Mouse (Mus musculus): Measurements from ENCODE around the gene Plekha6. TPM values are rescaled to one million over a fixed set of nuclear protein-coding genes. Genes with fewer than 3 reads are reported as not detected.
A peak's percentile ranks its signal among the peaks of the same experiment; 100 is the strongest.

The Plekha6 gene
- total RNA-seq, 1 experiment, result 3.5 TPM

DNA sequence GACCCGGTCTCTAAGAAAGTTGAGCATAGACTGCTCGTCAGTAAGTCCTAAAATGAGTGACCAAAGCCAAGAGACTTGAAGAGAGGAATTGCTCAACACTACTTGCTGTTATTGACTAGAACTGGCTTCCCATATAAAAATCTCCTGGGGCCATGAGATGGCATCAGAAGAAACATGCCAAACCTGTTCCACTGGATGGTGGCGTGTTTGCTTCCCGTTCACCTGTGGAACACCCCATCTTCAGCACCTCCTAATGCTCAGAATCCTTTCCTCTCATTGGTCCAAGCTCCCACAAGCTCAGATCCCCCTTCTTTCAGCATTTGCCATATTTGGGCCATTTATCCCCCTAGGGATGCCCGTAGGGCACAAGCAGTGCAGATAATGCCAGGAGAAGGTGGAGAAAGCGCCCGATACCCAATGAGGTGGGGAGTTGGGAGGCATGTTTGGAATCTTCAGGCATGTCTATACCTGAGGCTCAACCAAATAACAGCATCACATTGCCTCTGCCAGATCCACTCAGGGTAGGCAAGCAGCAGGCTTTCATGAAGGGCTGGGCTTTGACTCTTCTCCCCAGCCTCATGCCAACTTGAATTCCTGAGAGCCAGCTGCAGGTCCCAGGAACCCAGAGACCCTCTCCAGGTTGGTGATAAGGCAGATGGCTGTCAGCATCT lies 67.6 kb downstream of the Plekha6 start:
- Histone ChIP-seq H3K27ac (ENCODE audit: insufficient read depth, low read depth, low read length, poor library complexity, severe bottlenecking) (no peak overlapping the region), H3K4me3 (ENCODE audit: insufficient read depth in 1 of 2, low read depth in 1 of 2, low read length in 2 of 2, poor library complexity in 1 of 2, severe bottlenecking in 1 of 2) (no peak overlapping the region), H3K9me3 (ENCODE audit: control insufficient read depth, insufficient read depth, low read depth, low read length) (no peaks in the 10 kb centered on the region), H3K9ac (ENCODE audit: insufficient read depth, low read depth, low read length, poor library complexity, severe bottlenecking) (no peak overlapping the region), H3K36me3 (ENCODE audit: control insufficient read depth, insufficient read depth, low read length, poor library complexity, severe bottlenecking) (no peaks in the 10 kb centered on the region), H3K4me1 (ENCODE audit: control insufficient read depth in 2 of 2, insufficient read depth in 2 of 2, low read length in 2 of 2, poor library complexity in 1 of 2) (peaks cover 3 to 8% of the 10 kb centered on the region in 2 experiments; a peak in 3 of 4 replicates)
- TF ChIP-seq HCFC1 (IDR thresholded peaks at IDR 0.05; ENCODE audit: borderline replicate concordance, insufficient read depth, low read length) (no peak), MAFK (IDR thresholded peaks at IDR 0.05; ENCODE audit: insufficient read depth, low read depth, low read length) (no peak), ZNF384 (IDR thresholded peaks at IDR 0.05; ENCODE audit: low read depth, low read length) (no peak), CHD2 (IDR thresholded peaks at IDR 0.05; ENCODE audit: low read depth, low read length) (no peak), ZC3H11A (IDR thresholded peaks at IDR 0.05; ENCODE audit: borderline replicate concordance, low read depth, low read length) (no peak)
- no peak for DNase-seq (ENCODE audit: low read depth, low spot score)
- in situ Hi-C loops (cut with MboI; ENCODE audit: low sequenced_read_pairs in 2 of 2, unreplicated experiment in 2 of 2), result no loop called here

DNA sequence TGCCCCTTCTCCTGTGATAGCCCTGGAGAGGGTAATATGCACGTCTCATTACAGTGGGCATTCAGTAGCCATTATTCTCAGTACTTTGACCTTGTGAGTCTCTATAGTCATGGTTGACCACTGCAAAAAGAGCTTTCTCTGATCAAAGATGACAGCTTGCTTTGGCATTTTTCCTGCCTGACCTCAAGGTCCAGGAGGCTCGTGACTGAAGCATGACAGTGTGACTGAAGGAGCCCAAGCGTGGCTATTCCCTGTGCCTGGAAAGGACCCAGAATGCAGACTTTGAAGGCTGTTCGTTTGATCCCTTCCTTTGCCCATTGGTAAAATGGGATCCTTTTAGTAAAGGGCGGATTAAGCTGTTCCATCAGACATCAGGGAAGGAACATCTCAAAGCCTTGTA lies 71.9 kb downstream of the Plekha6 start:
- no peak overlapping the region for H3K27ac ChIP-seq (ENCODE audit: insufficient read depth, low read depth, low read length, poor library complexity, severe bottlenecking)
- TF ChIP-seq MAFK (IDR thresholded peaks at IDR 0.05; ENCODE audit: insufficient read depth, low read depth, low read length) (no peak), HCFC1 (IDR thresholded peaks at IDR 0.05; ENCODE audit: borderline replicate concordance, insufficient read depth, low read length) (no peak), ZNF384 (IDR thresholded peaks at IDR 0.05; ENCODE audit: low read depth, low read length) (no peak), ZC3H11A (IDR thresholded peaks at IDR 0.05; ENCODE audit: borderline replicate concordance, low read depth, low read length) (no peak), CHD2 (IDR thresholded peaks at IDR 0.05; ENCODE audit: low read depth, low read length) (no peak)
- H3K36me3 ChIP-seq (ENCODE audit: control insufficient read depth, insufficient read depth, low read length, poor library complexity, severe bottlenecking), result no peaks in the 10 kb centered on the region
- in situ Hi-C loops (cut with MboI; ENCODE audit: low sequenced_read_pairs in 2 of 2, unreplicated experiment in 2 of 2), result no loop called here
- no peak for DNase-seq (ENCODE audit: low read depth, low spot score)
- H3K9ac ChIP-seq (ENCODE audit: insufficient read depth, low read depth, low read length, poor library complexity, severe bottlenecking), result no peak overlapping the region
- no peak overlapping the region for H3K4me3 ChIP-seq (ENCODE audit: insufficient read depth in 1 of 2, low read depth in 1 of 2, low read length in 2 of 2, poor library complexity in 1 of 2, severe bottlenecking in 1 of 2)
- H3K4me1 ChIP-seq (ENCODE audit: control insufficient read depth in 2 of 2, insufficient read depth in 2 of 2, low read length in 2 of 2, poor library complexity in 1 of 2), result peaks cover 3 to 10% of the 10 kb centered on the region in 2 experiments; a peak in 2 of 4 replicates
- H3K9me3 ChIP-seq (ENCODE audit: control insufficient read depth, insufficient read depth, low read depth, low read length), result no peaks in the 10 kb centered on the region

DNA sequence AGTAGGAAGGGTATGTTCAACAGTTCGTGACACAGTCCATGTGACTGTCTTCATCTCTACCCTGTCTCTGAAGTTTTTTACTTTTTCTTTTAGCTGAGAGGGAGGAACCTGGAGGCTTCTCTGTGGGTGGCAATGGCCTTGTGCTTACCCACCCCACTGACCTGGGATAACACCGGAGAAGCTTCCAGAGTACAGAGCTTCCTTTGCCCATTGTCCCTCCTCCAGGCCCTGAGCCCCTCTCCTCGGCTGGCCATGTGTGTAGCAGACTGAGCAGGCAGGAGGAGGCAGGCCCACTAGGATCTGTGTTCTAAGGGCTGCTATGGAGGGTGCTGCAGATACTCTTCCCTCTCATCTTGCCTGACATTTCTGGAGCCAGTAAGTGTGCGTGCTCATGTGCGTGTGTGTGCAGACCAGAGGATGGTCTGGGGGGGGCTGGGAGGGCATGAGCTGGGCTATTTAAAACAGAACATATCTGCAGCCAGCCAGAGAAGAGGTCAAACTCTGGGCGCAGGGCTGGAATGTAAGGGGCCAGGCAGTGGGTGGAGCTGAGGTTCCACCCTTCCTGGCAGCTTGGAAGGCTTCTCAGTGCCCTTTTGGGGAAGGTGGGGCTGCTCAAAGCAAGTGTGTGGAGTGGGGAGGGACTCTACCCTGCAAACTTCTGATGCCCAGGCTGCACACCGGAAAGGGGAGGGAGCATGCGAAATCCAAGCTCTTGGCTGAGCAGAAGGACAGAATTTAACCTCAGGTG lies 72.9 kb downstream of the Plekha6 start:
- Histone ChIP-seq H3K4me1 (ENCODE audit: control insufficient read depth in 2 of 2, insufficient read depth in 2 of 2, low read length in 2 of 2, poor library complexity in 1 of 2) (peaks cover 3 to 10% of the 10 kb centered on the region in 2 experiments; a peak in 2 of 4 replicates), H3K4me3 (ENCODE audit: insufficient read depth in 1 of 2, low read depth in 1 of 2, low read length in 2 of 2, poor library complexity in 1 of 2, severe bottlenecking in 1 of 2) (no peak overlapping the region), H3K36me3 (ENCODE audit: control insufficient read depth, insufficient read depth, low read length, poor library complexity, severe bottlenecking) (no peaks in the 10 kb centered on the region), H3K9ac (ENCODE audit: insufficient read depth, low read depth, low read length, poor library complexity, severe bottlenecking) (no peak overlapping the region), H3K9me3 (ENCODE audit: control insufficient read depth, insufficient read depth, low read depth, low read length) (no peaks in the 10 kb centered on the region), H3K27ac (ENCODE audit: insufficient read depth, low read depth, low read length, poor library complexity, severe bottlenecking) (peak overlapping the region; percentile 5; the same call in 1 of the 2 replicates)
- in situ Hi-C loops (cut with MboI; ENCODE audit: low sequenced_read_pairs in 2 of 2, unreplicated experiment in 2 of 2), result no loop called here
- DNase-seq (ENCODE audit: low read depth, low spot score), result no peak
- no peak for TF ChIP-seq ZC3H11A (IDR thresholded peaks at IDR 0.05; ENCODE audit: borderline replicate concordance, low read depth, low read length)
- no peak for TF ChIP-seq CHD2 (IDR thresholded peaks at IDR 0.05; ENCODE audit: low read depth, low read length)
- no peak for TF ChIP-seq HCFC1 (IDR thresholded peaks at IDR 0.05; ENCODE audit: borderline replicate concordance, insufficient read depth, low read length)
- TF ChIP-seq ZNF384 (IDR thresholded peaks at IDR 0.05; ENCODE audit: low read depth, low read length), result no peak
- no peak for TF ChIP-seq MAFK (IDR thresholded peaks at IDR 0.05; ENCODE audit: insufficient read depth, low read depth, low read length)

DNA sequence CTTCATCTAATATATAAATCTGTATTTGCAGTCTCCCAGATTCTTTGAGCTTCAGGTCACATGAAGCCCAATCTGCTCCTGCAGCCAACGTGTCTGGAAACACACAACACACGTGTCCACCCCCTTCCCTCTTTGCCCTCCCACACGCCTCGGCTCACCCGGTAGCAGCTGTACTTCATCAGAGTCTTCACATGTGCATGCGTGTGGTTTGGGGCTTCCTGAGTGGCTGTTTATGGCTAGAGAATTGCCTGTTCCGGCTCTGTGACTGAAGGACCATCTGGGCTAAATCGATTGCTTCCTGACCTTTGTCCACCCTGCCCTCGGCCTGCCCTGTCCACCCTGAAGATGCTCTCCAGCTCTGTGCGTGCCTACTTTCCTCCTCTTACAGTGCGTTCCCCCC lies 73.7 kb downstream of the Plekha6 start:
- H3K27ac ChIP-seq (ENCODE audit: insufficient read depth, low read depth, low read length, poor library complexity, severe bottlenecking), result no peak overlapping the region
- H3K4me3 ChIP-seq (ENCODE audit: insufficient read depth in 1 of 2, low read depth in 1 of 2, low read length in 2 of 2, poor library complexity in 1 of 2, severe bottlenecking in 1 of 2), result no peak overlapping the region
- H3K9me3 ChIP-seq (ENCODE audit: control insufficient read depth, insufficient read depth, low read depth, low read length), result no peaks in the 10 kb centered on the region
- in situ Hi-C loops (cut with MboI; ENCODE audit: low sequenced_read_pairs in 2 of 2, unreplicated experiment in 2 of 2), result no loop called here
- no peak for TF ChIP-seq CHD2 (IDR thresholded peaks at IDR 0.05; ENCODE audit: low read depth, low read length)
- TF ChIP-seq HCFC1 (IDR thresholded peaks at IDR 0.05; ENCODE audit: borderline replicate concordance, insufficient read depth, low read length), result no peak
- TF ChIP-seq ZC3H11A (IDR thresholded peaks at IDR 0.05; ENCODE audit: borderline replicate concordance, low read depth, low read length), result no peak
- no peak for TF ChIP-seq ZNF384 (IDR thresholded peaks at IDR 0.05; ENCODE audit: low read depth, low read length)
- TF ChIP-seq MAFK (IDR thresholded peaks at IDR 0.05; ENCODE audit: insufficient read depth, low read depth, low read length), result no peak
- peaks cover 3 to 10% of the 10 kb centered on the region in 2 experiments; a peak in 2 of 4 replicates for H3K4me1 ChIP-seq (ENCODE audit: control insufficient read depth in 2 of 2, insufficient read depth in 2 of 2, low read length in 2 of 2, poor library complexity in 1 of 2)
- H3K9ac ChIP-seq (ENCODE audit: insufficient read depth, low read depth, low read length, poor library complexity, severe bottlenecking), result no peak overlapping the region
- no peaks in the 10 kb centered on the region for H3K36me3 ChIP-seq (ENCODE audit: control insufficient read depth, insufficient read depth, low read length, poor library complexity, severe bottlenecking)
- DNase-seq (ENCODE audit: low read depth, low spot score), result no peak

Data from ES-E14 (cell line).